Mouse (Mus musculus) heart, embryonic 12.5 days (tissue): Measurements from ENCODE around the gene Alkbh3. TPM values are rescaled to one million over a fixed set of nuclear protein-coding genes. Genes with fewer than 3 reads are reported as not detected.

Source experiments
- ATAC-seq: fragments of 200-750 bp; cut with Nextera tagmentation; 2 replicates; pipeline ENCODE4 v1.8.0; 2017; ENCODE audit warnings: moderate TSS enrichment, moderate library complexity; ENCODE audit not compliant: insufficient number of reproducible peaks, low FRiP score
- H3K27ac ChIP-seq: fragments of 300-500 bp; sonication (generic); 2 replicates; pipeline ENCODE4 v1.5.1; 2016; ENCODE audit warnings: mild to moderate bottlenecking, moderate library complexity; ENCODE audit not compliant: poor library complexity, severe bottlenecking
- H3K27me3 ChIP-seq: fragments of 300-500 bp; sonication (generic); replicated peaks from 2 replicates; pipeline ENCODE4 v1.6.1; 2016; ENCODE audit warnings: mild to moderate bottlenecking, moderate library complexity
- H3K36me3 ChIP-seq: fragments of 300-500 bp; sonication (generic); 2 replicates; pipeline ENCODE4 v1.6.1; 2016; ENCODE audit warnings: mild to moderate bottlenecking, moderate library complexity
- H3K4me1 ChIP-seq: fragments of 300-500 bp; sonication (generic); replicated peaks from 2 replicates; pipeline ENCODE4 v1.6.1; 2016; ENCODE audit warnings: mild to moderate bottlenecking
- H3K4me2 ChIP-seq: fragments of 300-500 bp; sonication (generic); 2 replicates; pipeline ENCODE4 v1.6.1; 2016; ENCODE audit warnings: mild to moderate bottlenecking, moderate library complexity
- H3K4me3 ChIP-seq: fragments of 300-500 bp; sonication (generic); 2 replicates; pipeline ENCODE4 v1.5.1; 2016; ENCODE audit warnings: mild to moderate bottlenecking
- H3K9ac ChIP-seq: fragments of 300-500 bp; sonication (generic); 2 replicates; pipeline ENCODE4 v1.6.1; 2016; ENCODE audit warnings: mild to moderate bottlenecking, moderate library complexity
- H3K9me3 ChIP-seq: fragments of 300-500 bp; sonication (generic); replicated peaks from 2 replicates; pipeline ENCODE4 v1.6.1; 2016; ENCODE audit warnings: mild to moderate bottlenecking, moderate library complexity
- WGBS: fragments of 180-500 bp; shearing (Covaris S2); methylation state at CpG from one replicate; pipeline ENCODE4 v1.1.7; 2016; 5-methylcytosine and 5-hydroxymethylcytosine counted together
- polyA plus RNA-seq: library from polyadenylated mRNA; unstranded; fragments of >200 nt; fragmentation: Nextera tagmentation; extraction: Ambion mirVana; gene quantifications from 2 replicates; pipeline ENCODE4 v1.2.1, GENCODE M21; 2016

Gene Alkbh3
- polyA plus RNA-seq, 1 experiment from 2014 or later: 60.3 TPM

DNA sequence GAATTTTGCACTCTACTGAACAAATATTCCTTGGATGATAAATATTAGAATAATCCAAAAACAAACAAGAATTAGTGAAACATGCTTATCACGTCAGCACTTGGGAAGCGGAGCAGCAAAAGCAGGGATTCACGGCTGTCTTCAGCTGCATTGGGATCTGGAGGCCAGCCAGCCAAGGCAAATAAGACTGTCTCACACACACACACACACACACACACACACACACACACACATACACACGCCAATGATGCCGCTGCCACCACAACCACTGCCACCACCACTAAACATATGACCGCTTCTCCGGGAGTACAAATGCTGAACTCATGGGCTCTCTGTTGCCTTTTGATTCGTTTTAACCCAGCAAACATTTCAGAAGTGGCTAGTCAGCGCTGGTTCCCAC, 56.9 kb downstream of the Alkbh3 start:
- H3K27me3 ChIP-seq: peaks cover 57% of the 10 kb centered on the region
- WGBS: 83% methylated on average over 9 of the region's 9 CpGs

DNA sequence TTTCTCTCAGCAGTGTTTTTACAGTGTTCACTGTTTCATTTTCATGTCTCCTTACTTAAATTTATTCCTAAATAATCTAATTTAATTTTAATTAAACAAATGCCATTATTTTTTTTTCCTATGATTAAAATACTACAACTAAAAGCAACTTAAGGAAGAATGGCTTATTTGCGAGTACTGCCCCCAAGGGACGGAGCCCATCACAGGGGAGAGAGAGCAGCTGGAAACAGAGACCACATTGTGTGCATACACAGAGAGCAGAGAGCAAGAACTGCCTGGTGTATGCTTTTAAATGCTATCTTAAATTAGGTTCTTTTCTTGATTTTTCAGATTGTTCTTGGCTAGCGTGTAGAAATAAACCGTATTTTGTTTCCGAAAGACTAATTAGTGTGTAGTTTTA, 63.6 kb downstream of the Alkbh3 start:
- Histone ChIP-seq H3K4me2 (no peak overlapping the region), H3K4me3 (no peak overlapping the region), H3K9ac (no peak overlapping the region), H3K4me1 (peaks cover 5% of the 10 kb centered on the region), H3K27ac (no peak overlapping the region), H3K36me3 (no peaks in the 10 kb centered on the region), H3K27me3 (peaks cover 15% of the 10 kb centered on the region; the same call in 1 of the 2 replicates), H3K9me3 (peaks cover 20% of the 10 kb centered on the region)
- ATAC-seq: no peak
- 52% methylated on average over 5 of the region's 5 CpGs for WGBS

More for the DNA sequence above, 56.9 kb downstream of the Alkbh3 start:
- peaks cover 5% of the 10 kb centered on the region for H3K9me3 ChIP-seq
- no peak overlapping the region for H3K4me2 ChIP-seq
- H3K9ac ChIP-seq: no peak overlapping the region
- no peak overlapping the region for H3K27ac ChIP-seq
- no peak overlapping the region for H3K4me3 ChIP-seq
- no peak for ATAC-seq
- H3K36me3 ChIP-seq: no peaks in the 10 kb centered on the region
- peaks cover 19% of the 10 kb centered on the region for H3K4me1 ChIP-seq

DNA sequence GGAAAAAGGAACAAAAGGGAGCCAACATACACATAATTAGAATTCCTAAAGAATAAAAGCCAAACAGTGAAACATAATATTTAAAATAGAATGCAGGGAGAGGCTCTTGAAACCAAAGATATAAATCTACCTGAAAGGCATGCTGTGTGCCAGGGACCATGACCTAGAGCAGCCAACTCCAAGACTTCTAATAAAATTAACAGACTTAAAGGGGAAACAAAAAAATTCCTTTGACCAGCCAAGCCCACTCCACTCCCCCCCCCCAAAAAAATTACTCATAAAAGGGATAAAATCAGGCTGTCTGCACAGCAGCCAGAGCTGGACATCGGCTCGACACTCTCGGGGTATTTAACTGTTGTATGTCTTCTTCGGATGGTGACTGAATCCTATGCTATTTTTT, 65.8 kb downstream of the Alkbh3 start:
- no peak for ATAC-seq

DNA sequence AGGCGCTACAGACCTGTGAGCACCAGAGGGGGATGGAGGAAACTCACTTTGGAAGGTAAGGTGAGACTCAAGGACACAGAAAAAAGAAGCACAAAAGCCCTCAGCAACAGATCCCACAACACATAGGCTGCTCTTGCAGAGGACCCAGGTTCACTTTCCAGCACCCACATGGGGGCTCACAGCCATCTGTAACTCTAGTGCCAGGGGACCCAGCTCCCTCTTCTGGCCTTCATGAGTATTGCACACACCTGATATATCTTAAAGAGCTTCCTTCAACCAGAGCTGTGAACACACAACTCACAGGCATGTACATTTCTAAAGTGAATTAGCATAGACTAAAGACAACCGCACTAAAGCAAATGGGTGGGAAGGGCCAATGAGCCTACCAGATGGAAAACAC, 66.5 kb downstream of the Alkbh3 start:
- no peak for ATAC-seq
- Histone ChIP-seq H3K9ac (no peak overlapping the region), H3K27me3 (peaks cover 14% of the 10 kb centered on the region), H3K27ac (no peak overlapping the region), H3K4me2 (no peak overlapping the region), H3K4me1 (peaks cover 19% of the 10 kb centered on the region), H3K36me3 (no peaks in the 10 kb centered on the region), H3K4me3 (no peak overlapping the region), H3K9me3 (peaks cover 18% of the 10 kb centered on the region)
- WGBS: 82% methylated on average over 2 of the region's 2 CpGs

More for the DNA sequence above, 65.8 kb downstream of the Alkbh3 start:
- no peaks in the 10 kb centered on the region for H3K36me3 ChIP-seq
- no peak overlapping the region for H3K4me2 ChIP-seq
- WGBS: 90% methylated on average over 4 of the region's 4 CpGs
- H3K27ac ChIP-seq: no peak overlapping the region
- peaks cover 10% of the 10 kb centered on the region; the same call in 1 of the 2 replicates for H3K27me3 ChIP-seq
- peaks cover 20% of the 10 kb centered on the region for H3K9me3 ChIP-seq
- H3K4me1 ChIP-seq: peaks cover 19% of the 10 kb centered on the region
- H3K9ac ChIP-seq: no peak overlapping the region
- no peak overlapping the region for H3K4me3 ChIP-seq

DNA sequence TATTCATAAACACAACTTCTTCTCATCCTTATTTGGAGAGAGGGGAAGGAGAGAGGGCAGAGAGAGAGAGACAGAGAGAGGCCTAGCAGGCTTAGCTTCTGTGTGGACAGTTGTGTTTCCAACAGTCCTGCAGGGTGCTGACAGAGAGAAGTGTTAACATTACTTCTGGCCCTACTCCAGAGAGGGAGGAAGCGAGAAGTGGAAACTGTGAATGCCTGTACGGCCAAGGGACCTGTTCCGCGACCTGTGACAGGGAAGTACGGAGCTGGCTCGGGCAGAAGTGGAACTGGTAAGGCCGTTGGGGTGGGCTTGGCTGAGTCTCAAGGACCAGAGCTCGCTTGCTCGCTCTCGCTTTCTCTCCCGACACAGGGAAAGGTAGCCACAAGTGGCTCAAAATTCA, 68.9 kb downstream of the Alkbh3 start:
- WGBS: 32% methylated on average over 11 of the region's 11 CpGs
- Histone ChIP-seq H3K27ac (peak overlapping the region; percentile 6; the same call in 1 of the 2 replicates), H3K4me2 (peak overlapping the region; percentile 45), H3K4me1 (peaks cover 29% of the 10 kb centered on the region), H3K9me3 (peaks cover 13% of the 10 kb centered on the region), H3K4me3 (no peak overlapping the region), H3K9ac (no peak overlapping the region), H3K27me3 (peaks cover 25% of the 10 kb centered on the region), H3K36me3 (no peaks in the 10 kb centered on the region)
- peak; percentile 71 for ATAC-seq

DNA sequence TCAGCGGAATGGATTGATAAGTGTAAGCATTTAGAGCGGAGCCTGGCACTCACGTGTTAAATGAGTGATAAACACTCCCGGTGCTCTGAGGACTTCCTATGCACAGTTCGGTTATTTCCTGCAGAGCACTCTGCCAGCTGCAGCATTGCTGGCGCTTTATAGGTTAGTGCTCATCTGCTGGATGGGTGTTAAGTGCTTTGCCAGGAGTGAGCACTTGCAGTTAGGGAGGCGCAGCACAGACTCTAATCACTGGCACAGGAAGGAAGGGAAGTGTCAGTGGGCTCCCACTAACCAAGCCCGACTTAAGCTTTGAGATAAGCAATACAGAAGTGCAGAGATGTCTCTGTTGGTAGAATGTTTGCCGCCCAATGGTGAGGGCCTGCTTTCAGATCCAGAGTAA, 72.1 kb downstream of the Alkbh3 start:
- H3K9me3 ChIP-seq: peaks cover 6% of the 10 kb centered on the region
- peaks cover 29% of the 10 kb centered on the region for H3K4me1 ChIP-seq
- peaks cover 45% of the 10 kb centered on the region for H3K27me3 ChIP-seq
- ATAC-seq: no peak
- H3K4me3 ChIP-seq: no peak overlapping the region
- H3K27ac ChIP-seq: no peak overlapping the region; the same call in 1 of the 2 replicates
- WGBS: 25% methylated on average over 9 of the region's 9 CpGs
- H3K4me2 ChIP-seq: peak overlapping the region; percentile 11; the same call in 1 of the 2 replicates
- H3K9ac ChIP-seq: no peak overlapping the region
- H3K36me3 ChIP-seq: no peaks in the 10 kb centered on the region

Other genes starting within 250 kb of the Alkbh3 start
- 79.8 and 87.2 TPM in 2 replicates for gene Ext2, start 188.2 kb downstream of the Alkbh3 start, polyA plus RNA-seq
- gene Accs, start 160.9 kb downstream of the Alkbh3 start, polyA plus RNA-seq: 6.2 and 6.6 TPM in 2 replicates
- not detected in 2 replicates for gene Accsl, start 141.7 kb downstream of the Alkbh3 start, polyA plus RNA-seq
- gene Gm13889, start 53.6 kb downstream of the Alkbh3 start, polyA plus RNA-seq: 5.9 and 6.9 TPM in 2 replicates
- gene Gm27027, start 14.5 kb downstream of the Alkbh3 start, polyA plus RNA-seq: not detected in 2 replicates
- 66.8 and 69.9 TPM in 2 replicates for gene Hsd17b12, start 147.2 kb upstream of the Alkbh3 start, polyA plus RNA-seq